Mouse (Mus musculus): ENCODE measurements at regions not wholly inside any gene's neighbourhood (a gene's known extent, or its start where the extent isn't known, plus 50 kb on each side); places are given as distances from the start of the nearest gene placed in this dataset.

GRCm38 (mm10) chr10:92163071-92163504 lies 559.1 kb downstream of the Nedd1 start:
- Histone ChIP-seq H3K27ac (replicated peaks) (peak overlapping the region; percentile 95), H3K4me1 (peaks cover 66% of the 10 kb centered on the region), H3K27me3 (ENCODE audit: low read depth, poor library complexity, severe bottlenecking) (peaks cover 40% of the 10 kb centered on the region), H3K36me3 (peaks cover 9% of the 10 kb centered on the region), H3K4me3 (peak overlapping the region; percentile 65), H3K9me3 (replicated peaks) (no peaks in the 10 kb centered on the region)
- 3% methylated on average over 7 of the region's 7 CpGs for WGBS
- DNase-seq (ENCODE audit: low spot score) = peak; percentile 33

- Histone ChIP-seq H3K27ac (replicated peaks) (peak overlapping the region; percentile 95), H3K4me1 (peaks cover 71% of the 10 kb centered on the region), H3K4me3 (peak overlapping the region; percentile 65), H3K9me3 (replicated peaks) (no peaks in the 10 kb centered on the region), H3K36me3 (peaks cover 10% of the 10 kb centered on the region), H3K27me3 (ENCODE audit: low read depth, poor library complexity, severe bottlenecking) (peaks cover 41% of the 10 kb centered on the region)
- under 1% methylated on average over 29 of the region's 29 CpGs for WGBS
- peak; percentile 70 for DNase-seq (ENCODE audit: low spot score)
Observed at GRCm38 (mm10) chr10:92162473-92163011, 559.7 kb downstream of the Nedd1 start.

GRCm38 (mm10) chr10:92161501-92161900 lies 560.7 kb downstream of the Nedd1 start:
- peak overlapping the region; percentile 65 for H3K4me3 ChIP-seq
- WGBS = 3% methylated on average over 9 of the region's 9 CpGs

GRCm38 (mm10) chr10:92146263-92146662 lies 576.0 kb downstream of the Nedd1 start:
- no peak for DNase-seq (ENCODE audit: low spot score)
- Histone ChIP-seq H3K4me3 (no peak overlapping the region), H3K27ac (replicated peaks) (no peak overlapping the region), H3K27me3 (ENCODE audit: low read depth, poor library complexity, severe bottlenecking) (no peaks in the 10 kb centered on the region), H3K4me1 (no peaks in the 10 kb centered on the region), H3K36me3 (peaks cover 76% of the 10 kb centered on the region), H3K9me3 (replicated peaks) (no peaks in the 10 kb centered on the region)
- WGBS = 92% methylated on average over 3 of the region's 3 CpGs

More at GRCm38 (mm10) chr10:92161501-92161900, 560.7 kb downstream of the Nedd1 start:
- no peaks in the 10 kb centered on the region for H3K9me3 ChIP-seq (replicated peaks)
- peak overlapping the region; percentile 84 for H3K27ac ChIP-seq (replicated peaks)
- DNase-seq (ENCODE audit: low spot score) = peak; percentile 40
- H3K4me1 ChIP-seq = peaks cover 64% of the 10 kb centered on the region
- H3K27me3 ChIP-seq (ENCODE audit: low read depth, poor library complexity, severe bottlenecking) = peaks cover 33% of the 10 kb centered on the region
- peaks cover 12% of the 10 kb centered on the region for H3K36me3 ChIP-seq

GRCm38 (mm10) chr10:92135521-92135920 lies 586.7 kb downstream of the Nedd1 start:
- H3K36me3 ChIP-seq = peaks cover 83% of the 10 kb centered on the region
- no peaks in the 10 kb centered on the region for H3K9me3 ChIP-seq (replicated peaks)
- no peak overlapping the region for H3K27ac ChIP-seq (replicated peaks)
- H3K4me1 ChIP-seq = peaks cover 12% of the 10 kb centered on the region
- no peak for DNase-seq (ENCODE audit: low spot score)
- 90% methylated on average over 5 of the region's 5 CpGs for WGBS
- H3K4me3 ChIP-seq = no peak overlapping the region
- H3K27me3 ChIP-seq (ENCODE audit: low read depth, poor library complexity, severe bottlenecking) = no peaks in the 10 kb centered on the region

- no peaks in the 10 kb centered on the region for H3K9me3 ChIP-seq (replicated peaks)
- H3K27me3 ChIP-seq (ENCODE audit: low read depth, poor library complexity, severe bottlenecking) = no peaks in the 10 kb centered on the region
- H3K36me3 ChIP-seq = peaks cover 52% of the 10 kb centered on the region
- H3K27ac ChIP-seq (replicated peaks) = no peak overlapping the region
- H3K4me1 ChIP-seq = peaks cover 17% of the 10 kb centered on the region
- no peak overlapping the region for H3K4me3 ChIP-seq
- 11% methylated on average over 2 of the region's 2 CpGs for WGBS
- no peak for DNase-seq (ENCODE audit: low spot score)
Observed at GRCm38 (mm10) chr10:92112790-92113189, 609.4 kb downstream of the Nedd1 start.

- Histone ChIP-seq H3K4me1 (peaks cover 28% of the 10 kb centered on the region), H3K27ac (replicated peaks) (no peak overlapping the region), H3K27me3 (ENCODE audit: low read depth, poor library complexity, severe bottlenecking) (no peaks in the 10 kb centered on the region), H3K9me3 (replicated peaks) (no peaks in the 10 kb centered on the region), H3K4me3 (no peak overlapping the region), H3K36me3 (peaks cover 55% of the 10 kb centered on the region)
- WGBS = 88% methylated on average over 6 of the region's 6 CpGs
- no peak for DNase-seq (ENCODE audit: low spot score)
Observed at GRCm38 (mm10) chr10:92106331-92106730, 615.9 kb downstream of the Nedd1 start.

GRCm38 (mm10) chr10:92103887-92104286 lies 618.3 kb downstream of the Nedd1 start:
- peak overlapping the region; percentile 49; the same call in 1 of the 2 replicates for H3K27ac ChIP-seq (replicated peaks)
- no peak for DNase-seq (ENCODE audit: low spot score)

GRCm38 (mm10) chr10:92102755-92103154 lies 619.5 kb downstream of the Nedd1 start:
- H3K27me3 ChIP-seq (ENCODE audit: low read depth, poor library complexity, severe bottlenecking) = no peaks in the 10 kb centered on the region
- no peak overlapping the region; the same call in 1 of the 2 replicates for H3K4me3 ChIP-seq
- H3K27ac ChIP-seq (replicated peaks) = peak overlapping the region; percentile 49; the same call in 1 of the 2 replicates
- no peaks in the 10 kb centered on the region for H3K9me3 ChIP-seq (replicated peaks)
- peaks cover 63% of the 10 kb centered on the region for H3K4me1 ChIP-seq
- peaks cover 32% of the 10 kb centered on the region for H3K36me3 ChIP-seq
- WGBS = 70% methylated on average over 4 of the region's 4 CpGs
- no peak for DNase-seq (ENCODE audit: low spot score)

More at GRCm38 (mm10) chr10:92103887-92104286, 618.3 kb downstream of the Nedd1 start:
- WGBS = 74% methylated on average over 9 of the region's 9 CpGs
- H3K36me3 ChIP-seq = peaks cover 39% of the 10 kb centered on the region
- no peaks in the 10 kb centered on the region for H3K9me3 ChIP-seq (replicated peaks)
- no peaks in the 10 kb centered on the region for H3K27me3 ChIP-seq (ENCODE audit: low read depth, poor library complexity, severe bottlenecking)
- H3K4me1 ChIP-seq = peaks cover 52% of the 10 kb centered on the region
- H3K4me3 ChIP-seq = no peak overlapping the region

- peaks cover 25% of the 10 kb centered on the region for H3K36me3 ChIP-seq
- H3K9me3 ChIP-seq (replicated peaks) = no peaks in the 10 kb centered on the region
- DNase-seq (ENCODE audit: low spot score) = no peak
- H3K4me3 ChIP-seq = no peak overlapping the region
- 23% methylated on average over 7 of the region's 7 CpGs for WGBS
- peaks cover 10% of the 10 kb centered on the region; the same call in 1 of the 2 replicates for H3K27me3 ChIP-seq (ENCODE audit: low read depth, poor library complexity, severe bottlenecking)
- peaks cover 75% of the 10 kb centered on the region for H3K4me1 ChIP-seq
- H3K27ac ChIP-seq (replicated peaks) = no peak overlapping the region
Observed at GRCm38 (mm10) chr10:92097562-92097961, 624.7 kb downstream of the Nedd1 start.

- DNase-seq (ENCODE audit: low spot score) = no peak
- peaks cover 25% of the 10 kb centered on the region for H3K36me3 ChIP-seq
- peaks cover 10% of the 10 kb centered on the region; the same call in 1 of the 2 replicates for H3K27me3 ChIP-seq (ENCODE audit: low read depth, poor library complexity, severe bottlenecking)
- H3K9me3 ChIP-seq (replicated peaks) = no peaks in the 10 kb centered on the region
- WGBS = 88% methylated on average over 4 of the region's 4 CpGs
- H3K27ac ChIP-seq (replicated peaks) = no peak overlapping the region
- H3K4me3 ChIP-seq = no peak overlapping the region
- peaks cover 76% of the 10 kb centered on the region for H3K4me1 ChIP-seq
Observed at GRCm38 (mm10) chr10:92097081-92097480, 625.1 kb downstream of the Nedd1 start.

- H3K27ac ChIP-seq (replicated peaks) = no peak overlapping the region
- peaks cover 49% of the 10 kb centered on the region for H3K36me3 ChIP-seq
- H3K4me3 ChIP-seq = no peak overlapping the region
- DNase-seq (ENCODE audit: low spot score) = no peak
- H3K4me1 ChIP-seq = peaks cover 33% of the 10 kb centered on the region
- H3K9me3 ChIP-seq (replicated peaks) = no peaks in the 10 kb centered on the region
- WGBS = 39% methylated on average over 9 of the region's 9 CpGs
- peaks cover 10% of the 10 kb centered on the region for H3K27me3 ChIP-seq (ENCODE audit: low read depth, poor library complexity, severe bottlenecking)
Observed at GRCm38 (mm10) chr10:92091480-92092395, 630.5 kb downstream of the Nedd1 start.

GRCm38 (mm10) chr10:92082111-92082510 lies 640.1 kb downstream of the Nedd1 start:
- WGBS = 73% methylated on average over 4 of the region's 4 CpGs
- Histone ChIP-seq H3K27ac (replicated peaks) (peak overlapping the region; percentile 67), H3K36me3 (peaks cover 54% of the 10 kb centered on the region), H3K4me1 (peaks cover 60% of the 10 kb centered on the region), H3K9me3 (replicated peaks) (no peaks in the 10 kb centered on the region), H3K27me3 (ENCODE audit: low read depth, poor library complexity, severe bottlenecking) (peaks cover 53% of the 10 kb centered on the region), H3K4me3 (no peak overlapping the region)
- no peak for DNase-seq (ENCODE audit: low spot score)

All from midbrain, embryonic 10.5 days (tissue).